Mouse (Mus musculus): Measurements from ENCODE around the gene Spam1.

Gene Spam1

GRCm38 (mm10) chr6:24790888-24791287 lies at the start of gene Spam1:
Spam1 (plus strand) TSS chr6:24791188.

GRCm38 (mm10) chr6:24748029-24748428 lies 43.0 kb upstream of the Spam1 start, which contains the start of gene Hyal4:
Hyal4 (plus strand) TSS chr6:24748329.
- 90% methylated on average over 4 of the region's 4 CpGs for WGBS

DNA sequence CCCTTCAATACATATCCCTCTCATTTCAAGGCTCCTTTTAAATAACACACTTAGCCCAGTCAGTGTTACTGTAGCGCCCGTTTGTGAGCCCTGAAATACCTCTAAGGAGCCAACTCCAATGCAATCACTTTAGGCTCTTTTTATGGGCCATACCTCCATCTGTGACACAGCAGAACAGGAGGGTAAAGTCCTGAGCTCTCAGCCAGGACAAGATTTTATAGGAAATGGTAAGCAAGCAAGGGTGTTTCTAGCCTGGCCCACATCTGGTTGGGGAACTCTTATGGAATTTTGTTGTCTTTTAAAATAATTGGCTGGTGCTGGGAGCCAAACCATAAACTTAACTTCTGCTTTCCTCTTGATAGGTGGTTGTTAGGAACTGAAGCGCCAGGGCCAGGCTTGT lies 31.7 kb upstream of the Spam1 start:
- WGBS: 89% methylated on average over 3 of the region's 3 CpGs

DNA sequence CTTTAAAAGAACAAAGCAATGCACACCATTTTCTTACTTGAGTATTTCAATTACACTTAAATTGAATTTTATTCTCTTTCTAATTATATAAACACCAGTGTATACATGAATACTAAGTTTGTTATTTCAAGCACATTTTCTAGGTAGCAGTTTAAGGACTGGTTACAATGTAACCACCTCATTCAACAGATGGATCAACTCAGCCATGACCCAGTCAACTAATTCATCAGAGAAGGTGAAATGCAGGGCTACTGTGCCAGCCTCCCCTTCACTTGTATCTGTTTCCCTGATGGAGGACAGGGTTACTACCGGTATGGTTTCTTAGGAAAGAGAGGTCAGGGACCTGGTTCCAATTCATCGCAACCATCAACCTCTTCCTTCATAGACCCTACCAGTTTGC lies 24.7 kb upstream of the Spam1 start:
- WGBS: 91% methylated on average over 2 of the region's 2 CpGs

GRCm38 (mm10) chr6:24779182-24779581 lies 11.8 kb upstream of the Spam1 start:
- 62% methylated on average over 2 of the region's 2 CpGs for WGBS

- WGBS: 50% methylated on average over 2 of the region's 2 CpGs
These were observed 31.1 kb downstream of the Spam1 start for GRCm38 (mm10) chr6:24822070-24822469.

All from cerebral cortex, adult 2 months (tissue).